Mouse (Mus musculus) lung, embryonic 14.5 days (tissue): ENCODE results near the gene Myo1d. TPM values are rescaled to one million over a fixed set of nuclear protein-coding genes. Genes with fewer than 3 reads are reported as not detected.

Experiments
- ATAC-seq: fragments of 200-750 bp; cut with Nextera tagmentation; 2 replicates; pipeline ENCODE4 v1.8.0; 2017; ENCODE audit warnings: mild to moderate bottlenecking, moderate TSS enrichment, moderate library complexity; ENCODE audit not compliant: insufficient read depth
- DNase-seq: peaks from one replicate; pipeline ENCODE4 v3.0.0-alpha.2; 2015
- H3K27ac ChIP-seq: fragments of 300-500 bp; sonication (generic); 2 replicates; pipeline ENCODE4 v1.5.1; 2014; ENCODE audit warnings: low read depth, mild to moderate bottlenecking, moderate library complexity
- H3K27me3 ChIP-seq: fragments of 300-500 bp; sonication (generic); 2 replicates; pipeline ENCODE4 v1.6.1; 2014; ENCODE audit warnings: low read length, control low read depth; ENCODE audit not compliant: insufficient read depth
- H3K36me3 ChIP-seq: fragments of 300-500 bp; sonication (generic); 2 replicates; pipeline ENCODE4 v1.6.1; 2014; ENCODE audit warnings: control low read depth; ENCODE audit not compliant: insufficient read depth
- H3K4me1 ChIP-seq: fragments of 300-500 bp; sonication (generic); 2 replicates; pipeline ENCODE4 v1.6.1; 2014; ENCODE audit warnings: antibody characterized with exemption, control low read depth; ENCODE audit not compliant: insufficient read depth
- H3K4me2 ChIP-seq: fragments of 300-500 bp; sonication (generic); 2 replicates; pipeline ENCODE4 v1.6.1; 2014; ENCODE audit warnings: mild to moderate bottlenecking
- H3K4me3 ChIP-seq: fragments of 300-500 bp; sonication (generic); 2 replicates; pipeline ENCODE4 v1.5.1; 2014; ENCODE audit warnings: low read depth, low read length
- H3K9ac ChIP-seq: fragments of 300-500 bp; sonication (generic); 2 replicates; pipeline ENCODE4 v1.6.1; 2014
- H3K9me3 ChIP-seq: fragments of 300-500 bp; sonication (generic); 2 replicates; pipeline ENCODE4 v1.6.1; 2016; ENCODE audit warnings: low read depth, low read length, control low read depth
- CTCF ChIP-seq: IDR thresholded peaks from 2 replicates; pipeline ENCODE4 v1.5.1; 2016; ENCODE audit warnings: antibody characterized with exemption, low read depth
- WGBS: fragments of 180-500 bp; shearing (Covaris S2); extraction: QIAGEN DNeasy Blood & Tissue Kit; methylation state at CpG from one replicate; pipeline ENCODE4 v1.1.7; 2014; 5-methylcytosine and 5-hydroxymethylcytosine counted together
- polyA plus RNA-seq: library from polyadenylated mRNA; unstranded; fragments of >200 nt; fragmentation: Nextera tagmentation; extraction: Ambion mirVana; gene quantifications from 2 replicates; pipeline ENCODE4 v1.2.1, GENCODE M21; 2014

Gene Myo1d
- polyA plus RNA-seq, 1 experiment from 2014 or later, result 16.1 TPM

DNA sequence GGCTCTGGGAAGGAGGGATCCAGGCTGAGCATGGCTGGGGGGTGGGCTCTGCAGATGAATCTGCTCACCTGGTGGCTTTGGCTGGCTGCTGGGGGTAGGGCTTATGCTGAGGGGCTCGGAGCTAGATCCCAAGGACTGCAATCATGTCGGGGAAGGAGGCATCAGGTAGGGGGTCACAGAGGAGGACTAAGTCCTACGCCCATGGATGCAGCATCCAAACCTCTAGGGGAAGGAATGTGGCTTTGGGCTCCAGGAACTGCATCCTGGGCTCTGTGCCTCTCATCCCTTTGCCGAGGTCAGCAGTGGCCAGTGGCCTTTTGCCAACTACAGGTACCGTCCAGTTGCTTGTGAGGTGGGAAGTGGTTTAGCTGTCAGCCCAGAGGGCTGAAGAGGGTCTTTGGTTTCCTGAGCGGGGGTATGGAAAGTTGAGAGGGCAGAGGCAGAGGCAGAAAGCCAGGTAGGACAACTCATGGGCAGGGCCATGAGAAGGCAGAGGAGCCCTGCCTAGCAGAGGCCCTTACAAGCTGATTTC, 296.2 kb downstream of the Myo1d start:
- Histone ChIP-seq H3K9me3 (no peaks in the 10 kb centered on the region), H3K27me3 (no peaks in the 10 kb centered on the region), H3K9ac (no peak overlapping the region), H3K36me3 (0 out of 2 replicates have a peak, but pooled peaks cover 3% of the 10 kb centered on the region), H3K4me3 (no peak overlapping the region), H3K4me1 (0 out of 2 replicates have a peak, but pooled peaks cover 4% of the 10 kb centered on the region), H3K27ac (no peak overlapping the region), H3K4me2 (no peak overlapping the region)
- DNase-seq (no peak), ATAC-seq (no peak)
- TF ChIP-seq CTCF, result no peak
- WGBS, result 76% methylated on average over 6 of the region's 6 CpGs

DNA sequence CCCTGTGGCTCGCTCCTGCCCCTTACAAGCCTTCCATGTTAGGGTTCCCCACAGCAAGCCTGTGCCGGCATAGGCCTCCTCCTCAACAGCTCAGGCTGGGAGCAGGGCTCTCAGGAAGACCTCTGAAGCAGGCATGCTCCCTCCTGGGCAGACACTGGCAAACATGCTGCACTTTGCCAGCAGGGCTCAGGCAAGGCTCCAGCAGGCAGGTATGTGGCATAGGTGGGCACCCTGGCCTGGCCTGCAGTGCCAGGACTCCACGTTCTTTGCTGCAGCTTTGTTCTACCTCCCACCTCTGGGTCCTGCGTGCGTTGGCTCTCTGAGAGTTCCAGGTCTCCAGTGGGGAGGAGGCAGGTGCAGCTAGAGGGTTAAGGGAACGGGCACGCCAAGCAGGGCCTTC, 296.9 kb downstream of the Myo1d start:
- 87% methylated on average over 7 of the region's 7 CpGs for WGBS
- Histone ChIP-seq H3K9ac (no peak overlapping the region), H3K4me2 (no peak overlapping the region), H3K27ac (no peak overlapping the region), H3K27me3 (no peaks in the 10 kb centered on the region), H3K36me3 (0 out of 2 replicates have a peak, but pooled peaks cover 3% of the 10 kb centered on the region), H3K4me3 (no peak overlapping the region), H3K4me1 (0 out of 2 replicates have a peak, but pooled peaks cover 4% of the 10 kb centered on the region), H3K9me3 (no peaks in the 10 kb centered on the region)
- no peak for TF ChIP-seq CTCF
- ATAC-seq (no peak), DNase-seq (no peak)

DNA sequence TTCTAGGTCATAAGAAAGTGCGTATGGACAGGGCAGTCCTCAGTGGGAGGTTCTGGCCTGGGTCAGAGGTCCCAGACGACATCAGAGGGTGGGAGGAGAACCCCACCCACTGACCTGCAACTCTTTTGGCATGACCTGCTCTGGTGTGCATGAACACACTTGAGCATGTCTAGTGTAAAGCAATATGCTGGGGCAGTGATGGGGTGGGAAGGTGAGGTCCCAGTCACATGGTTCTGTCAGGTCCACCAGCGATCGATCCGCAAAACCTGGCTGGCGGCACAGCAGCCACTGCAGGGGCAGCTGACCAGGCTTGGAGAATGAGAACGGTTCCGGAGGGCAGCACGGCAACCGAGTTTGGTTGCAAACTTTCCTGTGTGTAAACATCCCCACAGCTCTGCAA, 297.5 kb downstream of the Myo1d start:
- ATAC-seq (no peak), DNase-seq (no peak)
- TF ChIP-seq CTCF, result no peak
- Histone ChIP-seq H3K4me2 (no peak overlapping the region), H3K9ac (no peak overlapping the region), H3K27me3 (no peaks in the 10 kb centered on the region), H3K4me3 (no peak overlapping the region), H3K9me3 (no peaks in the 10 kb centered on the region), H3K27ac (no peak overlapping the region), H3K4me1 (0 out of 2 replicates have a peak, but pooled peaks cover 4% of the 10 kb centered on the region), H3K36me3 (0 out of 2 replicates have a peak, but pooled peaks cover 3% of the 10 kb centered on the region)
- 75% methylated on average over 10 of the region's 10 CpGs for WGBS

DNA sequence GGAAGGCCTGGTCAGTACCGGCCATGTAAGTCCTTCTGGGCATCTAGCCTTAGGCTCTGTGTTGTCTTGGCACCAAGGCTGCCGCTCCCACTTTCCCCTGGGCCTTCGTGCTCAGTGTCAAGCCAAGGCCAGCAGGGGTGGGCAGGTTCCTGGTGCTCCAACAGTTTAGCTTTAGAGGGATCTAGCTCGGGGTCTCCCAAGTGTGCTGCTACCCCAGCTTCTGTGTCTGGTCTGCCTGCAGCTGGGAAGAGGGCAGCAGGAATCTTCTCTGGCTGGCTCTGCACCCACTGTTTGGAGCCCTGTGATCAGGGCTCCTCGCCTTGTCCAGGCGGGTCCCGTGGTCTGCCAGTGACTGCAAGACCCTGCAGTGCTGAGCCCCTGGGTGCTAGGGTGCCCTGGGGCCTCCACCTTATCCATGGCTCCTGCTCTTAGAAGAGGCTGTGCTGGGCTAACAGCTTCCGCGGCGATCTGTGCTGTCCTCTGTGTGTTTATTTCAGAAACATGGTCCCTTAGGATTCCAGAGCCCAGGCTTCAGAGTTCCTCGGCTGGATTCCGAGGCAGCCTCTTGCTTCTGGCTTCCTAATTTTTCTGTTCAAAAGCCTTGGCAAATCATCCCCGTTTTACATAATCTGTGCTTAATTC, 298.3 kb downstream of the Myo1d start:
- H3K4me3 ChIP-seq, result no peak overlapping the region
- 0 out of 2 replicates have a peak, but pooled peaks cover 4% of the 10 kb centered on the region for H3K4me1 ChIP-seq
- no peak for ATAC-seq
- no peak overlapping the region for H3K9ac ChIP-seq
- 74% methylated on average over 13 of the region's 13 CpGs for WGBS
- DNase-seq, result no peak
- no peaks in the 10 kb centered on the region for H3K27me3 ChIP-seq
- no peak overlapping the region for H3K27ac ChIP-seq
- 0 out of 2 replicates have a peak, but pooled peaks cover 3% of the 10 kb centered on the region for H3K36me3 ChIP-seq
- no peak for TF ChIP-seq CTCF
- no peaks in the 10 kb centered on the region for H3K9me3 ChIP-seq
- no peak overlapping the region for H3K4me2 ChIP-seq

DNA sequence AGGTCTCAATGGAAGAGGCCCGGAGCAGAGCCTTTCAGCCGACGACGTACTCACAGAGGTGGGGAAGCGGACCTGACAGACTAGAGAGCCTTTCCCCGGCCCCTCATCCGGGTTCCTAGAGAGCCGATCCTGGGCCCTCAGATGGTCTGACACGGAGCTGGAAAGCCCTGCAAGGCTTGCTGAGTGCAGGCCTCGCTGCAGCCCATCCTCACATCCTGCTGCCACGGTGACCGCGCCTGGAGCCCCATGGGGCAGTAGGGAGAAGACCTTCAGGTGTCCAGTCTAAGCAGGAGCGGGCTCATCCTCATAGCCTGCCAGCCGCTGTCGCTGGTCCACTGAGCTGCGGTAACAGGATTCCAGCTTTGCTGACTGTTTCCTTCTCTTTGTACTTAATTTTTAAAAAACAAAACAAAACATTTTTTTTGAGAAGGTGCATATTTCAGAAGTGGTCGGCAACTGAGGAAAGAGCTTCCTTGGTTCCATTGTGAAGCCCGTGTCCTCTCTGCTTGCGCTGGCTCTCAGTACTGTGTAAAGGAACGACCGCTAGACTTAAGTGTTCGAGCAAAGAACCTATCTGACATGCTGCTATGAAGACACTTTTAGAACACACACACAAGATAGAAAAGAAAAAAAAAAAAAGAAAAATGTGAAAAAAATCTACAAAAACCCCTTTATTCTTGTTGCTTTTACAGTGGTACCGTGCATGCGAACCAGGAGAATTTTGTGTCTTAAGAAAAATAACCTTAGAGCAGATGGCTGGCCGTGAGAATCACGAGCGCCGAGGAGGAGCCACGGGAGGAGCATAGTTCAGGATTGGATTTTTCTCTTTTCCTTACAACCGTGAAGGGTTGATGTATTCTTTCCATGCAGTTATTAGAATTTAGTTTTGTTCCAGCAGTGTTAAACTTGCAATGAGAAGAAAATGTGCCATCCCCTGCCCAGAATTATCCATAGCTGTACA, 299.6 kb downstream of the Myo1d start:
- peak overlapping the region; percentile 99; the same call in 1 of the 2 replicates for H3K4me2 ChIP-seq
- no peak overlapping the region; the same call in 1 of the 2 replicates for H3K9ac ChIP-seq
- H3K27me3 ChIP-seq, result no peaks in the 10 kb centered on the region
- no peaks in the 10 kb centered on the region for H3K9me3 ChIP-seq
- DNase-seq, result no peak
- no peak overlapping the region for H3K4me3 ChIP-seq
- H3K4me1 ChIP-seq, result 0 out of 2 replicates have a peak, but pooled peaks cover 4% of the 10 kb centered on the region
- 71% methylated on average over 31 of the region's 31 CpGs for WGBS
- H3K27ac ChIP-seq, result no peak overlapping the region
- no peak for TF ChIP-seq CTCF
- 0 out of 2 replicates have a peak, but pooled peaks cover 3% of the 10 kb centered on the region for H3K36me3 ChIP-seq
- ATAC-seq, result no peak

DNA sequence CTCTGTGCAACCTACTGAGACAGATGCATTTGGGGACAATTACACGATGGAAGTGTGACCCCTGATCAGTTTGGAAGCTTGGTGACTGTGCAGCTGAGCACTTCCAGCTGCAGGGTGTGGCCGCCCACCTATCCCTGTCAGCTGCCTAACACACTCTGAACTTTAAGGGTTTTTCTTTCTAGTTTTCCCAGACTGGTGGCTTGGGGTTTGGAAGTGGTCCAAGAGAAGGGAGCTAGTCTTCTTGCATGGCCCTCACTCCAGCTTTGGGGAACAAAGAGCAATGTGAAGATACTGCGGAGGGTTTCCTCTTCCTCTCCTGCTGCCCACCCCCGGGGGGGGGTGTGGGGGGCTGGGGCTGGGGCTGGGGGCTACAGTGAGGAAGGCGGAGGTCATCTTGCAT, 300.4 kb downstream of the Myo1d start:
- Histone ChIP-seq H3K9me3 (no peaks in the 10 kb centered on the region), H3K36me3 (0 out of 2 replicates have a peak, but pooled peaks cover 5% of the 10 kb centered on the region), H3K27me3 (no peaks in the 10 kb centered on the region), H3K4me1 (0 out of 2 replicates have a peak, but pooled peaks cover 4% of the 10 kb centered on the region), H3K4me2 (peak overlapping the region; percentile 99), H3K9ac (no peak overlapping the region; the same call in 1 of the 2 replicates), H3K4me3 (no peak overlapping the region), H3K27ac (no peak overlapping the region)
- ATAC-seq (no peak), DNase-seq (peak; percentile 53)
- 52% methylated on average over 5 of the region's 5 CpGs for WGBS
- no peak for TF ChIP-seq CTCF
